Mouse (Mus musculus) ES-CJ7 (cell line): Measurements from ENCODE around the gene Gemin7.
A peak's percentile ranks its signal among the peaks of the same experiment; 100 is the strongest.
"Not testable (repeated sequence)": the region's sequence is repeated elsewhere in the genome, so short reads cannot be mapped to it uniquely, and the experiment has no call there.

ENCODE experiments used
- DNase-seq: peaks from one replicate; pipeline ENCODE4 v3.0.0; 2011; ENCODE audit warnings: low read depth, low spot score

Gemin7 gene

DNA sequence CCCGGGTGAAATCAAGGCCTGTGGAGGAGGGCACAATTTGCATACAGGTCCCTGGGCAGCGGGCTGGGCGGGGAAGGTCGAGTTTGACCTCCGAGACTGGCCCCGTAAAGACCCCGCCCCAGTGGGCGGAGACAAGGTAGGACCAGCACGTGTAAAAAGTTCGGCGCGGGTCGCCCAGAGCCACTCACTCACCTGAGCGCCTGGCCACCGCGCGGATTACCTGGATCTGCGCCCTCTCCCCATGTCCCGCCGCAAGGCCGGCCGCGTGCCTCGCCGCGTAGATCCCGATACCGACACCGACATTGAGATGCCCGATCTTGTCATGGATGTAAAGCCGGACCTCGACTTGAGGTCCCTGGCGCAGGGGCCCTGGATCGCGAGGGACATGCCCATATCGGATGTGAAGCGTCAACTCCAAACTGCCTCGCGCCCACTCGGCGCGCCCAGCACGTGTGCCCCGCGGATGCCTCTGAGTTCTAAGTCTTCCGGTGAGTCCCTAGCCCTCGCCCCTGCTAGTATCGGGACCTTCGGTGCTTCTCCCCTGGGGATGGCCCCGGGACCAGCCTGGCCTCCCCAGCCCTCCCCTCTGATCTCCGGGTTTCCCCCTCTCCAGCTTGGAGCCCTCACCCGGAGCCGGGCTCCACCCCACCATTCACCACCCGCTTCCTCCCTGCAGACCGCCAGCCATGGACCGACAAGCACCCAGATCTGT is at the start of gene Gemin7, which contains the start of gene Zfp296:
TSS of gene Gemin7 (minus strand) at position 455 of the 712 bp plus-strand sequence.
TSS of gene Zfp296 (plus strand) at position 147 of the 712 bp plus-strand sequence.
- DNase-seq, result peak; percentile 86

DNA sequence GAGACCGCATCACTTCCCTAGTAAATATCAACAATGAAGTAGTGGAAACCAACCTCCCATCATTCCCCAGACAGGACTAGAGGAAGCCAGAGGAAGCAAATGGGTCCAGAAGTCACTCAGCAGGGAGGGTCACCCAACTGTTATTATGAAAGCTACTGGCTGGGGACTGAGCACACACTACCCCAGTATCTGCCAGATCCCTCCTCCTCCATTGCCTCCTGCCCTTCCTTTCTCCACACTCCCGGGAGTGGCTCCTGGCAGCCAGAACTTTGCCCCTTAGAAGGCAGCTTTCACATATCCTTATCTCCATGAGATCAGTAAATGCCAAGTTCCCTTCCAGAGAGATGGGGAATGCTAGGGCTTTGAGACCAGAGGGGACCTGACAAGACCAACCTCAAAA is 46.0 kb upstream of the Gemin7 start:
- DNase-seq, result no peak

DNA sequence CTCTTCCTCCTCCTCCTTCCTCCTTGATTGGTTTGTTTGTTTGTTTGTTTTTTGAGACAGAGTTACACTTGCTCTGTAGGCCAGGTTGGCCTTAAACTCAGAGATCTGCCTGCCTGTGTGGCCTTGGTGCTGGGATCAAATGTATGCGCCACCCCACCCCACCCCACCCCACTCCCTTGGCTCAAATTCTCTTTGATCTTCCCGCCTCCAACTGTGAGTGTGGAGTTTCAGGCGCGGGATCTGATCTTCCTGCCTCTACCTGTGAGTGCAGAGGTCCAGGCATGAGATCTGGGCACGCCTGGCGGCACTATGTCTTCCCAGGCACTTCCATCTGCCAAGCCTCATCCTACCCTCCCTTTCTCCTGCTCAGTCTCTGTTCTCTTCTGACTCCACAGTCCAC is 44.8 kb upstream of the Gemin7 start:
- peak; percentile 77 for DNase-seq

DNA sequence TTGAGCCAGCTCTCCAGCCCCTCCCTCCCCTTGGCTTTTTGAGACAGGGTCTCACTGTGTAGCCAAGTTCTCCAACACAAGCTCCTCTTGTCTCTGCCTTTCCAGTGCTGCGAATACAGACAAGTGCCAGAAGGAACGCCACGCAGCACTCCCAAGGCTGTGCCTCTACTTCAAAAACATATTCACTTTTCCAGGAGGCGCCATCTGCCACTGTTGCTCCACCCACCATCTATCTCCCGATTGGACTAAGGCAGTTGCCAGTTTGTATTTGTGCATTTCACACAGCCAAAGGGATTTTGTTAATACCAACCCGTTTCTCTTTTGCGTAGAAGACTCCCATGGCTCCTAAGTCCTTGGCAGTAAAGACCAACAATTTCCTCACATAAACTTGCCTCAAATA is 43.4 kb upstream of the Gemin7 start:
- no peak for DNase-seq

DNA sequence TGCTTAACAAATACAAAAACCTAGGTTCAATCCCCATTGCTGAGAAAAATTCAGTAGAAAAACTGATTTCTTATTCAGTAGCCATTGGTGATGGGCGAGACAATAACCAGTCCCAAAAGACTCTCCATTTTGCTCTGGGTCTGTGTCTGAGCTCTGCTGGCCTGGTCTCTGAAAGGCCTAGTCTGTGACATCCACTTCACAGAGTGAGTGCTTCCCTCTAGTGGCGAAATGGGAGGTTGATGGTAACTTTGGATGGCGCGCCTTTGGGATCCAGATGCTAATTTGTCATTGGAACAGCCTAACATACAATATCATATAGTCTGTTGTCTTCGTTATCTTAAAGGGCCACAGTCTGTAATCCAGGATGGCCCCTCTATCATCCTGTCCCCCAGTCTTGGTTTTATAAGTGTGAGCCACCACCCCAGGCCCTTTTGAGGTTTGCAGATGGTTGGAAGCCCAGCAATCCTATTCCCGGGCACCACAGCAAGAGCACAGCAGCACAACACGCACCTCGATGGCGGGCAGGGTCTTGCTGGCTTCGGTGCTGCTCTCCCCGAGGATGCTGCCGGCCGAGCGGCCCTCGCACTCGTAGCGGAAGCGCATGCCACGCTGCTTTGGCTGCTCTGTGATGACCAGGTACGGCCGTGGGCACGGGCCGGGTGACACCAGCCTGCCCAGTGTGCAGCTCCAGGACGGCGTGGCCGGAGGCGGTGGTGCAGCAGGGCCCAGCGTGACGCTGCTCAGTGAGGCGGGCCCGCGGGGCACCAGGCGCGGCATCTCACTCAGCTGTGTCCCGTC is 41.8 kb upstream of the Gemin7 start:
- peak; percentile 85 for DNase-seq

DNA sequence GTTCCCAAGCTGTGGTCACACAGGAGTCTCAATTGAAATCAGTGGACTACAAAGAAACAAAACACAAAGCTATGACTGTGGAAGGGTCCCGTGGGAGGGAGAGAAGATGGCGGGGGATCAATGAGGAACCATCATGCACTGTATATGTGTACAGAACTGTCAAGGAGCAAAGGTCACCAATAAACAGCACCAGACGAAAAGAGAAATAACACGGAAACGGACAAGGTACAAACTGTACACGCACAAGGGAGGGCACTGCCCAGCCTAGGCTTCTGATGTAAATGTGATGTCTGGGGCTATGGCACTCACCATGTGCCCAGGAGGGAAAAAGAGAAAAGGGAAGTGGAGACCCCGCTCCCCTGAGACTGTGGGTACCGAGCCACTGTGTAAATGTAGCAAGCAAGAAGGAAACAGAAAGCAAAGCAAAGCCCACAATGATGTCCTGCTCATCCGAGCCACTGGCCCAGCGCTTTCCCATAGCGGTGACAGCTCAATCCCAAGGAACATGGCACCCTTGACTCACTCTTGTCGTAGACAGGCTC is 37.7 kb upstream of the Gemin7 start:
- DNase-seq, result no peak

DNA sequence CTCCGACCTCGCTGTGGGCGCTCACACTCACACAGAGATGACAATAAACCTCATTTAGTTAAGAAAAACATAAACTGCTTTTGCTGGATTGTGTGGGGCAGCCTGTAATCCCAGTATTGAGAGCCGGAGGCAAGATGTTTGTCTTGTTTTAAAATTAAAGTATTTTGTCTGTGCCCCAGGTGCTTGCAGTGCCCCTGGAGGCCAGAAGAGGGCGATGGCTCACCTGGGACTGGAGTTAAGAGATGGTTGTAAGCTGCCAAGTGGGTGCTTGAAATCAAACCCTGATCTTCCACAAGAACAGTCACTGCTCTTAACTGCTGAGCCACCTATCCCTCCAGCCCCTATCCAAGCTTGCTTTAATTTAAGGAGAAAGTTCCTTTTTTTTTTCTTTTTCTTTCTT is 33.6 kb upstream of the Gemin7 start:
- DNase-seq, result no peak

DNA sequence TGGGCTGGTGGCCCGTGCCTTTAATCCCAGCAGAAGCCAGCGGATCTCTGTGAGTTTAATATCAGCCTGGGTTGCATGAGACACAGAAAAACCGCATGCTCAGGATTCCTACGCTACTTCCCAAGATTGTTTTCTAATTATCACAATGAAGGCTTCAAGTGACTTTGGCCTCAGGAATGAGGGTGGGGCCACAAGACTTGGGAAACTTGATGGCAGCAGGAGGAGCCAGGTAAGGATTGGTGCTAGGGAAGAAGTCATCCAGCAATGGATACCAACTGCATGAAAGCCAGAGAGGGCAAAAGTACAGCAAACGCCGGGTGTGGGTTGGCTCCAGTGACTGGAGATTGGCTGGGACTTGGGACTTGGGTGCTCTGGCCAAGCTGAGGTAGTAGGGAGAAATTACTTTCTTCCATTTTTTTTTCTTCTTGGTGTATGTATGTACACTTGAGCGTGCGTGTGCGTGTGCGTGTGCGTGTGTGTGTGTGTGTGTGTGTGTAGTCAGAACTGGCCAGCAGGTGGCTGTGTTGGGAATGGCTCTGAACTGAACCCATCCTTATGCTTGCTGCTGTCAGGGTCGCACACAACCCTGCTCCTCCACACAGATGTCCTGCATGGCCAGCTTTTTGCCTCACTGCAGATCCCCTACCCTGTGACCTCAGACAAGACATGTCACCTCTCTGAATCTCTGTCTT is 32.4 kb upstream of the Gemin7 start:
- peak; percentile 84 for DNase-seq

DNA sequence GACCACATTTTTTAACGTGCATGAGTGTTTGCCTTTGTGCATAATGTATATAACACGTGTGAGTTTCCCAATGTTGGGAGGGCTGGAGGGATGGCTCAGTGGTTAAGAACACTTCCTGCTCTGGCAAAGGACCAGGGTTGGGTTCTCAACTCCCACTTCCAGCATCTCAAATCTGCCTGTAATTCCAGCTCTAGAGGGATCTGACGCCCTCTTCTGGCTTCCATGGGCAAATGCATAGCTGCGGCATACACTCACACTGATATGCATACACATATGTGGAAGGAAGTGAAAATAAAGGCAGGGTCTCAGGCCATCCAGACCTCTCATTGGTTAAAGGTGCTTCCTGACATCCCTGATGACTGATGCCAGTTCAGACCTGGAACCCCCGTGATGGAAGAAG is 29.9 kb upstream of the Gemin7 start:
- DNase-seq, result no peak

DNA sequence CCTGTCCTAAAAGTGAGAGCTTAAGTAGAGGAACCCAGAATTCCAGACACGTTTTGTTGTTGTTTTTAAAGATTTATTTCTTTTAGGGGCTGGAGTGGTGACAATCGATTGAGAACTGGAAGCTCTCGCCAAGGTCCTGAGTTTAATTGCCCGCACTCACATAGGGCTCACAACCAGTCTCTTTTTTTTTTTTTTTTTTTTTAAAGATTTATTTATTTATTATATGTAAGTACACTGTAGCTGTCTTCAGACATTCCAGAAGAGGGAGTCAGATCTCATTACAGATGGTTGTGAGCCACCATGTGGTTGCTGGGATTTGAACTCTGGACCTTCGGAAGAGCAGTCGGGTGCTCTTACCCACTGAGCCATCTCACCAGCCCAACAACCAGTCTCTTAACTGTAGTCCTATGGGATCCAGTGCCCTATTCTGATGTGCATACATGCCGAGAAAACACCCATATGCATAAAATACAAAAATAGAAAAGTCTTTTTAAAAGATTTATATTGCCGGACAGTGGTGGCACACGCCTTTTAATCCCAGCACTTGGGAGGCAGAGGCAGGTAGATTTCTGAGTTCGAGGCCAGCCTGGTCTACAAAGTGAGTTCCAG is 27.3 kb upstream of the Gemin7 start:
- not testable (repeated sequence) for DNase-seq

DNA sequence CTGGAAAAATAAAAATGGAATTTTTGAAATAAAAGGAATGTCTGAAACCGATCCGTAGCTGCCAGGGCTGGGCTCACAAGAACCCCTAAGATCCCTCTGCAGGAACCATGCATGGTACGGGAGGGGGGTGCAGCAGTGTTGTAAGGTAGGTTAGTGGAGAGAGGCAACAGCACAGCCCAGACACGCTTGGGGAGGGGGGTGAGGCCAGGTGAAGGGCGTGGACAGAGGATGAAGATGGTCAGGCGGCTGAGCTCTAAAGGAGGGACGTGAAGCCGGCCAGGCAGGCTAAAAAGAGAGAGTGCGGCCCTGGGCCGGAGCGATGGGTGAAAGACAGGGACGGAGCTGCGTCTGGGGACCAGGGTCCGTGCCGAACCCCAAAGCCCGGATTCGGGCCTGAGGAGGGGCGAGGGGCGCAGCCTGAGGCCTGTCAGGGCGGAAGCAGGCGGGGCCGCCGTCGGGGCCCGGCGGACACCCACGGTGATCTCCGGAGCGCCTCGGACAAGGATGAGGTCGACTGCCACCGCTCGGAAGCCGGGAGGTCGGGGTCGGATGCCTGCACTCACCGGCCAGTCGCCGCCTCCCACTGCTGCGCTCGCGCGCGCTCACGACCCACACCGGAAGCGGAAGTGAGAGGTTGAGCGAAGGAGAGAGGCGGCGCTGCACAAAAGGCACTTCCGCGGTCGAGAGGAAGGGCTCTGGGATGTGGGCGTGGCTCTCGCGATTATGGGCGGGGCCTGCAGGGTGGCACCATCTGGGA is 26.6 kb upstream of the Gemin7 start, which contains the start of gene Clasrp:
TSS of gene Clasrp (minus strand) at position 638 of the 757 bp plus-strand sequence.
- DNase-seq, result peak; percentile 95

DNA sequence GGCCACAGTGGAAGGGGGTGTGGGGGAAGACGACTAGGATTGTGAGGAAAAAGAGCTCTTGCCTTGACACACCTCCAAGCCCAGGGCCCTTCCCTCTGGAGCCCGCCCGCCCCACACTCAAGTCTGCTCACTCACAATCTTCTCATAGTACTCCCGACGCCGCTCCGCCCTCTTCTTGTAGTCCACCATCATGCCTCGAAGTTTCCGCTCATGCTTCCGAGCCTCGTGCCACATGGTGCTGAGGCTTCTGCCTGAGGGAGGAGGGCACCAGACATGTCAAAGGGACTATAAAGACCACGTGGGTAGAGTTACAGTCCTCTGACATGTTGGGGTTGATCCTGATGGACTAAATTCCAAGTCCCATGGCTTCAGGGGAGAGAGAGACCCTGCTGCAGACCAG is 25.7 kb upstream of the Gemin7 start:
- no peak for DNase-seq

DNA sequence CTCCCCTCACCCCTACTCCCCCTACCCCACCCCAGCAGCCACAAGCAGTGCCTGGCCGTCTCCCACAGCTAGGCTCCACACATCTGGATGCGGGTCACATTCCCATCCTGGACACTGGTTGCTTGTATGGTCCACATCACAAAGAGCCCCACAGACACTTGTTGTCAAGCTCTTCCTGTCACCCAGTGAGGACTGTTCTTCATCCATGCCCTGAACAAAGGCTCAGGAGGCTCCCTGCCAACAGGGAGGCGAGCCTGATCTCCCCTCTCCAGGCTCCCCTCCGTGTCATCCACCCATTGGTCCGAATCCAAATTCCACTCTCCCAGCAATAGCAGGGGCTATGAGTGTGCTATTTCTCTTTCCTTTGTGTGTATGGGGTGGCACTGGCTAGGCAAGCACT is 23.2 kb upstream of the Gemin7 start:
- no peak for DNase-seq

DNA sequence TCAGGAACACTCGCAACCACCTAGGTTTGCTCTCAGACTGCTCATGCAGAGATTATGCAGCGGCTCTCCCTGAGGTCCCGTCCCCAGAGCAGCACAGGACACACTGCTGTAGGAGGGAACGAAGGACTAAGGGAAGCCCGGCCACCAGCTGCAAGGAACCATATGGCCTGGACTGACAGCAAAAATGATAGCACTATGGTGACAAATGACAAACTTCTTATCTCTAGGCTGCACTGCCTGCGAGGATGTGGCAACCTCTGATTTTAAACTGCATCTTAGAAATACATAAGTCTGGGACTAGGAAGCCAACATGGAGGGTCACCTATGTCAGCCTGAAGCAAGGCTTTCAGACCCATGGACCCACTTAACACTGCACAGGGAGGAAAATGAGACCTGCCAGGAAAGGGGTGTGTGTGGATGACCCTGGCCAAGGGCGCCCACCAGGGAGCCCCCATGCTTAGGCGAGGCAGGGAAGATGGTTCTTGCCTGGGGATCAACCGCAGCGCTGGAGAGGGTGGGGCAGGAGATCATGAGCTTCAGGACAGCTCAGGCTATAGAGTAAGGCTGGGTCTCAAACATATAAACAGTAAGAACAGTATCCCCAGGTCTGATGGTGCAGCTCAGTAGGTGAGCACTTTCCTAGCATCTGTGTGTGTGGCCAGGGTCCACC is 15.8 kb upstream of the Gemin7 start:
- DNase-seq, result no peak

DNA sequence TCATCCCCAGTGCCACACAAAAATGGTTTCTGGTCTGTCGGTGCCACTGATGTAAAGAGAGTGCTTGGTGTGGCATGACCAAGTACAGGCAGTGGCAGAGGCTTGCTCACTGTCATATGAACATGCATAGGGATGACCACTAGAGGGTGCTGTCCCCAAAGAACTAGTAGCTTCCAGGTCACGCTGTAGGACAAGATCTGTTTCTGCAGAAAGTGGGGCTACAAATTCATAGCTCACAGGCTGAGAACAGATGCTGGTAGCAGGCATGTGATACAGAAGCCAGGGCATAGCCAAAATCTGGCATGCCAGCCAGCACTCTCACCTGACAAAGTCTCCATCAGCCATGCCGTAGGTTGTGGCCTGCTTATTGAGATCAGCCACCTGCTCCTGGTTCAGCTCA is 12.5 kb upstream of the Gemin7 start:
- peak; percentile 84 for DNase-seq

DNA sequence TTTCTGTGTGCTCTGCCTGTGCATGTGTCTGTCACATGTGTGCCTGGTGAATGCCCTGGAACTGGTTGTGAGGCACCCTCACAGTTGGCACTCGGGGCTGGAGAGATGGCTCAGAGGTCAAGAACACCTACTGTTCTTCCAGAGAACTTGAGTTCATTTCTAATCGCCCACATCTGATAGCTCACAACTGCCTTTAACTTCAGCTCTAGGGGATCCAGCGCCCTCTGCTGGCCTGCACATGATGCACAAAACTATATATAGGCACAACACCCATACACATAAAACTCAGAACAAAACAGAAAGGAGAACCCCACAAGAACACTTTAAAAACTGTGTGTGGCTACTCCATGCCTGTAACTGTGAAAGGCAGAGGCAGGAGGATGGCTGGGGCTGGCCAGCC is 11.8 kb upstream of the Gemin7 start:
- DNase-seq, result peak; percentile 75

DNA sequence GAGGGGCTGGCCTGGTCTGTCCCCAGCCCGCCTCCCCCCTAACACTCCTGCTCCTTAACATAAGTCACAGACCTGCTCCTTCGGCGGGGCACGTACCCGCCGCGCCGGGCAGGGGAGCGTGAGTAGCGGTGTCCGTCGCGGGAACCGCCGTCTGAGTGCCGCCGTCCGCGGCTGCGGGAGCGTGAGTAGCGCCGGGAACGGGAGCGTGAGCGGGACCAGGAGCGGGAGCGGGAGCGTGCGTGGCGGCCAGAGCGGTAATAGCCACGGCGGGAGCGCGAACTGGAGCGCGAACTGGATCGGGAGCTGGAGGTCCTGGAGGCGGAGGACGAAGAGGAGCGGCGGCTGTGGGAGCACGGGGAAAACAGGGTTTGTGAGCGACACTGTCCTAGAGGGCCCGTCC is 8.9 kb upstream of the Gemin7 start:
- no peak for DNase-seq

DNA sequence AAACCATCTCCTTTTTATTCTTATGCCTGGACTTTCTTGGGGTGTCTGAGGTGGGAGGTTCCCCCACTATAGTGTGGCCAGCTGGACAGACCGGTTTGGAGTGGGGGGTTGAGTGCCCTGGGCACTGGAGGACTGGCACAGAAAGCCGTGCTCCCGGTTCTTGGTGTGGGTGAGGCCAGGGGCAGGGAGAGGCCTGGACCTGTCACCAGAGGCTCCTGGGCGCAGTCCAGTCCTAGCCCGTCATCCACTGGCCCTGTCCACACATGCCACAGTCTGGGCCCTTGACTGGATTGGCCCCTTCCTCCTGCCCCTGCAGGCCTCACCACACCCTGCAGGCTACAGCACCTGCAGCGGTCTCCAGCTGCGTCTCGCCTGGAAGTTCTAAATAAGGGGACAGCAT is 3.2 kb upstream of the Gemin7 start:
- DNase-seq, result no peak

DNA sequence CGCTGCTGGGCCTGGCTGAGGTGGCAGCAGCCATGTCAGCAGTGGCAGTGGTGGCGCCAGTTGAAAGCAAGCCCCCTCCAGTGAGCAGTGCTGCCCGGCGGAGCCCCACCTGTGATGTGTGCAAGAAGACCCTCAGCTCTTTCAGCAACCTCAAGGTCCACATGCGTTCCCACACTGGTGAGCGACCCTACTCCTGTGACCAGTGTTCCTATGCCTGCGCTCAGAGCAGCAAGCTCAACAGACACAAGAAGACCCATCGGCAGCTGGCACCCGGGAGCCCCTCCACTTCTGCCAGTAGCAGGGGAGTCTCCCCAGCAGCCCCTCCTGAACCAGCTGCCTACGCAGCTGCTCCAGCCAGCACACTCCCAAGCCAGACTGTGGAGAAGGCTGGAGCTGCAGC is 2.4 kb upstream of the Gemin7 start:
- DNase-seq, result no peak

DNA sequence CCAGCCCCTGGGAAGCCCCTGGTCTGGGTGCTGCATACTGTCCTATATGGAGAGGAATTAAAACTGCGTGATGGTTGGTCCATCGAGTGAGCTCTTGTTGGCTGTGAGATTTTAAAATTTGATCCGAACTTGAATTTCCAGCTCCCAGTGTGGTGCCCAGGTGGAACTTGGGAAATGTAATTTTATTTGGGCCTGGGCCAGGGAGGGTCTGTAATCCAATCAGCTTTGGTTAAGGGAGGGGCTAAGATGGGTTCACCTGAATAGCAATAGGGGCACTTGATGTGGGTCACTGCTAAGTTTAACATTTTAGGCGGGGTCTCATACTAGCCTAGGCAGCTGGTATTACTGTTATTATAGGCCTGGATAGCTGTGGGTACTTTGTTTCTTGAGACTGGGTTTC is 1.0 kb upstream of the Gemin7 start:
- DNase-seq, result no peak
